In the genomic region with DNA sequence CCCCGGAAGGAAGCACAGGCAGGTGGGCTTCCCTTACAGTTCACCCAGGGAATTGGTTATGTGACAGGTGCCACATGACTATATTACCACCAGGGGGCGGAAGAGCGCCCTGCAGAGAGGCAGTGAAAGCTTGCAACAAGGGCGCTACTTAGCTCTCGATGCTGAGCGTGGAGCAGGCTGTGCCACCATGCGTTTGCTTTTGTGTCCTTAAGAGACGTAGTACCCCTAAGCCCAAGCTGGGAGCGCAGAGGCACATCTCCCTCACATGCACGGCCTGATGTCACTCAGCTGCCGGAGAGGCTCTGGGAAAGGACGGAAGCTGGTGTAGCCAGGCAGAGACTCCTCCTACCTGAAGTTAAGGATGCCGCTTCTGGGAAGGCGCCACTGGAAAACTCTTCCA, we compare ENCODE assay signal across 7 mouse cellular contexts. TPM values are rescaled to one million over a fixed set of nuclear protein-coding genes. Genes with fewer than 3 reads are reported as not detected.
DNase-seq lines count a peak whose midpoint lies in the region; ATAC-seq and TF ChIP-seq lines count a peak whose summit lies in the region.

No protein-coding gene starts in this region.

- H3K9me3 ChIP-seq in intestine, postnatal 0 days (ENCODE audit: control insufficient read depth): no peaks in the 10 kb centered on the region
- H3K9me3 ChIP-seq in limb, embryonic 10.5 days (replicated peaks): no peaks in the 10 kb centered on the region
- H3K9me3 ChIP-seq in midbrain, embryonic 12.5 days: no peaks in the 10 kb centered on the region

- peak; percentile 60 for DNase-seq in adrenal gland, adult 2 months
- DNase-seq in embryo, embryonic 10.5 days (ENCODE audit: low spot score): peak; percentile 94
- DNase-seq in gastrocnemius, postnatal 36 days: peak; percentile 42 to 55
- peak; percentile 83 for DNase-seq in limb, embryonic 10.5 days (ENCODE audit: low spot score)
- DNase-seq in skeletal muscle tissue, adult 2 months (ENCODE audit: low read depth, low spot score): peak; percentile 75

- intact Hi-C loops in gastrocnemius, postnatal 36 days (cut with DNase I): loop anchor here (5.0 kb wide), 1 partner anchor 434 kb away; no protein-coding TSS in a partner anchor

- peak; percentile 11; the same call in 1 of the 2 replicates for ATAC-seq in intestine, postnatal 0 days
- peak; percentile 62; the same call in 1 of the 2 replicates for ATAC-seq in midbrain, embryonic 12.5 days (ENCODE audit: low FRiP score, low read depth)

- H3K36me3 ChIP-seq in intestine, postnatal 0 days (ENCODE audit: control insufficient read depth, insufficient read depth): no peaks in the 10 kb centered on the region
- H3K36me3 ChIP-seq in limb, embryonic 10.5 days: no peaks in the 10 kb centered on the region
- H3K36me3 ChIP-seq in midbrain, embryonic 12.5 days: no peaks in the 10 kb centered on the region

- H3K27me3 ChIP-seq in intestine, postnatal 0 days (replicated peaks; ENCODE audit: control insufficient read depth, insufficient read depth, low read length): 0 out of 2 replicates have a peak, but pooled peaks cover 3% of the 10 kb centered on the region
- 0 out of 2 replicates have a peak, but pooled peaks cover 10% of the 10 kb centered on the region for H3K27me3 ChIP-seq in limb, embryonic 10.5 days (ENCODE audit: low read depth, poor library complexity, severe bottlenecking)
- peaks cover 5% of the 10 kb centered on the region; the same call in 1 of the 2 replicates for H3K27me3 ChIP-seq in midbrain, embryonic 12.5 days

- H3K9ac ChIP-seq in intestine, postnatal 0 days (ENCODE audit: low read depth, low read length): no peak overlapping the region
- H3K9ac ChIP-seq in midbrain, embryonic 12.5 days (replicated peaks): peak overlapping the region; percentile 46; the same call in 1 of the 2 replicates

- peak overlapping the region; percentile 16 for H3K4me3 ChIP-seq in intestine, postnatal 0 days (ENCODE audit: low read depth, low read length)
- peak overlapping the region; percentile 55 for H3K4me3 ChIP-seq in limb, embryonic 10.5 days
- peak overlapping the region; percentile 39 for H3K4me3 ChIP-seq in midbrain, embryonic 12.5 days

- peak; percentile 100 for TF ChIP-seq CTCF in intestine, postnatal 0 days (IDR thresholded peaks at IDR 0.05; ENCODE audit: low read depth)

- peak overlapping the region; percentile 62 for H3K4me2 ChIP-seq in intestine, postnatal 0 days (replicated peaks; ENCODE audit: low read depth)
- H3K4me2 ChIP-seq in midbrain, embryonic 12.5 days (replicated peaks): peak overlapping the region; percentile 70

- H3K4me1 ChIP-seq in intestine, postnatal 0 days (replicated peaks; ENCODE audit: control insufficient read depth, insufficient read depth, low read length): 0 out of 2 replicates have a peak, but pooled peaks cover 3% of the 10 kb centered on the region
- H3K4me1 ChIP-seq in limb, embryonic 10.5 days: peaks cover 34% of the 10 kb centered on the region
- H3K4me1 ChIP-seq in midbrain, embryonic 12.5 days: peaks cover 14% of the 10 kb centered on the region

- WGBS in intestine, postnatal 0 days: 4% methylated on average over 14 of the region's 14 CpGs
- WGBS in limb, embryonic 10.5 days: 5% methylated on average over 14 of the region's 14 CpGs
- WGBS in midbrain, embryonic 12.5 days: 8% methylated on average over 14 of the region's 14 CpGs

- no peak overlapping the region for H3K27ac ChIP-seq in intestine, postnatal 0 days (ENCODE audit: low read depth, low read length)
- peak overlapping the region; percentile 77 for H3K27ac ChIP-seq in limb, embryonic 10.5 days
- no peak overlapping the region for H3K27ac ChIP-seq in midbrain, embryonic 12.5 days (replicated peaks)

RNA-seq across cellular contexts. Expression of a gene that starts 28.8 kb away (rescaled TPM):
- total RNA-seq in adrenal gland, adult 2 months (2021): 1 to 10 TPM; 1.2 to 2.1 TPM
- 2.0 and 3.1 TPM in 2 replicates for polyA plus RNA-seq in adrenal gland, adult 2 months (2012; rRNA removed)
- total RNA-seq in gastrocnemius, postnatal 36 days (2021): under 1 TPM; 0.69 to 0.89 TPM
- 0.69 and 0.80 TPM in 2 replicates for polyA plus RNA-seq in intestine, postnatal 0 days (2015; fragmentation: Nextera tagmentation; extraction: Ambion mirVana)
- 0.64 and 0.90 TPM in 2 replicates for polyA plus RNA-seq in limb, embryonic 10.5 days (2016; fragmentation: Nextera tagmentation; extraction: Ambion mirVana)
- polyA plus RNA-seq in midbrain, embryonic 12.5 days (2016; fragmentation: Nextera tagmentation; extraction: Ambion mirVana): 0.75 and 0.94 TPM in 2 replicates

RNA-seq across cellular contexts. Expression of a gene that starts 46.7 kb away (rescaled TPM):
- 100 to 1,000 TPM in 1 of 2 experiments, 10 to 100 TPM in 1; 80.4 to 133 TPM for total RNA-seq in adrenal gland, adult 2 months (2021)
- polyA plus RNA-seq in adrenal gland, adult 2 months (2012; rRNA removed): 158 and 160 TPM in 2 replicates
- 100 to 1,000 TPM; 107 to 108 TPM for total RNA-seq in gastrocnemius, postnatal 36 days (2021)
- polyA plus RNA-seq in intestine, postnatal 0 days (2015; fragmentation: Nextera tagmentation; extraction: Ambion mirVana): 213 and 230 TPM in 2 replicates
- polyA plus RNA-seq in limb, embryonic 10.5 days (2016; fragmentation: Nextera tagmentation; extraction: Ambion mirVana): 410 and 450 TPM in 2 replicates
- 513 and 534 TPM in 2 replicates for polyA plus RNA-seq in midbrain, embryonic 12.5 days (2016; fragmentation: Nextera tagmentation; extraction: Ambion mirVana)
